Mouse (Mus musculus) spleen, adult 12 weeks (tissue): ENCODE data around the gene Gpx3.
A peak's percentile ranks its signal among the peaks of the same experiment; 100 is the strongest.
"Not testable (repeated sequence)": the region's sequence is repeated elsewhere in the genome, so short reads cannot be mapped to it uniquely, and the experiment has no call there.

Experiments
- DNase-seq: peaks from one replicate; pipeline ENCODE4 v3.0.0; 2022; ENCODE audit warnings: low spot score

Gene Gpx3

GRCm38 (mm10) chr11:54939501-54939900 is 37.2 kb downstream of the Gpx3 start:
- DNase-seq, result no peak

- no peak for DNase-seq
Measured at GRCm38 (mm10) chr11:54940056-54940455, 37.8 kb downstream of the Gpx3 start.

GRCm38 (mm10) chr11:54944702-54945101 is 42.4 kb downstream of the Gpx3 start:
- no peak for DNase-seq

- DNase-seq, result no peak
Measured at GRCm38 (mm10) chr11:54949717-54950116, 47.5 kb downstream of the Gpx3 start.

- DNase-seq, result no peak
Measured at GRCm38 (mm10) chr11:54950684-54951083, 48.4 kb downstream of the Gpx3 start.

- DNase-seq, result no peak
Measured at GRCm38 (mm10) chr11:54952651-54953050, 50.4 kb downstream of the Gpx3 start.

- no peak for DNase-seq
Measured at GRCm38 (mm10) chr11:54953993-54954446, 51.8 kb downstream of the Gpx3 start.

- DNase-seq, result no peak
Measured at GRCm38 (mm10) chr11:54954716-54955115, 52.5 kb downstream of the Gpx3 start.

- not testable (repeated sequence) for DNase-seq
Measured at GRCm38 (mm10) chr11:54955400-54955734, 53.1 kb downstream of the Gpx3 start.

- DNase-seq, result peak; percentile 99
Measured at GRCm38 (mm10) chr11:54955735-54956480, 53.7 kb downstream of the Gpx3 start.

GRCm38 (mm10) chr11:54956912-54957311 is 54.7 kb downstream of the Gpx3 start:
- no peak for DNase-seq

GRCm38 (mm10) chr11:54957708-54958107 is 55.5 kb downstream of the Gpx3 start:
- DNase-seq, result not testable (repeated sequence)

- DNase-seq, result peak; percentile 35
Measured at GRCm38 (mm10) chr11:54958571-54959073, 56.4 kb downstream of the Gpx3 start.
